Mouse (Mus musculus): Measurements from ENCODE around the gene Gpatch11. TPM values are rescaled to one million over a fixed set of nuclear protein-coding genes. Genes with fewer than 3 reads are reported as not detected.
"Not testable (repeated sequence)": the region's sequence is repeated elsewhere in the genome, so short reads cannot be mapped to it uniquely, and the experiment has no call there.

Gpatch11 gene
- 6.2 and 8.9 TPM in 2 replicates for polyA plus RNA-seq (2012; rRNA removed)

- H3K36me3 ChIP-seq (ENCODE audit: control insufficient read depth, insufficient read depth, low read length), result peaks cover 12% of the 10 kb centered on the region
- peak within 1 kb of the TSS; percentile 98 for H3K4me3 ChIP-seq (ENCODE audit: extremely low read depth, insufficient read depth, insufficient read length)
- WGBS, result under 1% methylated on average over 81 of the region's 81 CpGs
- no peaks in the 10 kb centered on the region for H3K27me3 ChIP-seq (ENCODE audit: control insufficient read depth, insufficient read depth, low read length)
- H3K27ac ChIP-seq (ENCODE audit: insufficient read depth, low read length), result peak within 1 kb of the TSS; percentile 90
- H3K4me1 ChIP-seq (ENCODE audit: control insufficient read depth, insufficient read depth, insufficient read length), result no peaks in the 10 kb centered on the region
- no peak for TF ChIP-seq CTCF (IDR thresholded peaks at IDR 0.05; ENCODE audit: extremely low read depth, insufficient read depth, insufficient read length, insufficient replicate concordance)
- peak; percentile 55 for TF ChIP-seq POLR2A (IDR thresholded peaks at IDR 0.05; ENCODE audit: low read depth, low read length)
- DNase-seq (ENCODE audit: low read depth in 1 of 2, low spot score in 2 of 2), result peak; percentile 93 to 98
Measured at GRCm38 (mm10) chr17:78834856-78835835, at the start of gene Gpatch11, which contains the start of gene Heatr5b. Gene Gpatch11 (plus strand): TSS chr17:78835567. Gene Heatr5b (minus strand): TSS chr17:78835364.

- not testable (repeated sequence) for DNase-seq (ENCODE audit: low read depth in 1 of 2, low spot score in 2 of 2); H3K4me3 ChIP-seq (ENCODE audit: extremely low read depth, insufficient read depth, insufficient read length); H3K36me3 ChIP-seq (ENCODE audit: control insufficient read depth, insufficient read depth, low read length); H3K27me3 ChIP-seq (ENCODE audit: control insufficient read depth, insufficient read depth, low read length); H3K27ac ChIP-seq (ENCODE audit: insufficient read depth, low read length); H3K4me1 ChIP-seq (ENCODE audit: control insufficient read depth, insufficient read depth, insufficient read length)
- WGBS, result 72% methylated on average over 3 of the region's 3 CpGs
Measured at GRCm38 (mm10) chr17:78788273-78788672, 47.1 kb upstream of the Gpatch11 start.

- Histone ChIP-seq H3K27ac (ENCODE audit: insufficient read depth, low read length) (no peak overlapping the region), H3K27me3 (ENCODE audit: control insufficient read depth, insufficient read depth, low read length) (no peaks in the 10 kb centered on the region), H3K4me3 (ENCODE audit: extremely low read depth, insufficient read depth, insufficient read length) (no peak overlapping the region), H3K4me1 (ENCODE audit: control insufficient read depth, insufficient read depth, insufficient read length) (no peaks in the 10 kb centered on the region), H3K36me3 (ENCODE audit: control insufficient read depth, insufficient read depth, low read length) (peaks cover 23% of the 10 kb centered on the region)
- WGBS, result 85% methylated on average over 7 of the region's 7 CpGs
- DNase-seq (ENCODE audit: low read depth in 1 of 2, low spot score in 2 of 2), result no peak
- TF ChIP-seq CTCF (IDR thresholded peaks at IDR 0.05; ENCODE audit: extremely low read depth, insufficient read depth, insufficient read length, insufficient replicate concordance) (no peak), POLR2A (IDR thresholded peaks at IDR 0.05; ENCODE audit: low read depth, low read length) (no peak)
Measured at GRCm38 (mm10) chr17:78791068-78791689, 44.2 kb upstream of the Gpatch11 start.

GRCm38 (mm10) chr17:78791690-78792070 is 43.7 kb upstream of the Gpatch11 start:
- DNase-seq (ENCODE audit: low read depth in 1 of 2, low spot score in 2 of 2), result no peak
- WGBS, result 95% methylated on average over 3 of the region's 3 CpGs
- Histone ChIP-seq H3K4me3 (ENCODE audit: extremely low read depth, insufficient read depth, insufficient read length) (no peak overlapping the region), H3K4me1 (ENCODE audit: control insufficient read depth, insufficient read depth, insufficient read length) (no peaks in the 10 kb centered on the region), H3K36me3 (ENCODE audit: control insufficient read depth, insufficient read depth, low read length) (peaks cover 28% of the 10 kb centered on the region), H3K27ac (ENCODE audit: insufficient read depth, low read length) (no peak overlapping the region), H3K27me3 (ENCODE audit: control insufficient read depth, insufficient read depth, low read length) (no peaks in the 10 kb centered on the region)
- TF ChIP-seq POLR2A (IDR thresholded peaks at IDR 0.05; ENCODE audit: low read depth, low read length), result no peak
- TF ChIP-seq CTCF (IDR thresholded peaks at IDR 0.05; ENCODE audit: extremely low read depth, insufficient read depth, insufficient read length, insufficient replicate concordance), result no peak

GRCm38 (mm10) chr17:78792122-78792521 is 43.2 kb upstream of the Gpatch11 start:
- no peak for DNase-seq (ENCODE audit: low read depth in 1 of 2, low spot score in 2 of 2)
- no peak overlapping the region for H3K4me3 ChIP-seq (ENCODE audit: extremely low read depth, insufficient read depth, insufficient read length)
- H3K4me1 ChIP-seq (ENCODE audit: control insufficient read depth, insufficient read depth, insufficient read length), result no peaks in the 10 kb centered on the region
- peaks cover 31% of the 10 kb centered on the region for H3K36me3 ChIP-seq (ENCODE audit: control insufficient read depth, insufficient read depth, low read length)
- TF ChIP-seq CTCF (IDR thresholded peaks at IDR 0.05; ENCODE audit: extremely low read depth, insufficient read depth, insufficient read length, insufficient replicate concordance) (no peak), POLR2A (IDR thresholded peaks at IDR 0.05; ENCODE audit: low read depth, low read length) (no peak)
- WGBS, result 88% methylated on average over 3 of the region's 3 CpGs
- H3K27ac ChIP-seq (ENCODE audit: insufficient read depth, low read length), result no peak overlapping the region
- H3K27me3 ChIP-seq (ENCODE audit: control insufficient read depth, insufficient read depth, low read length), result no peaks in the 10 kb centered on the region

GRCm38 (mm10) chr17:78794390-78794789 is 41.0 kb upstream of the Gpatch11 start:
- Histone ChIP-seq H3K27me3 (ENCODE audit: control insufficient read depth, insufficient read depth, low read length) (no peaks in the 10 kb centered on the region), H3K27ac (ENCODE audit: insufficient read depth, low read length) (no peak overlapping the region), H3K4me3 (ENCODE audit: extremely low read depth, insufficient read depth, insufficient read length) (no peak overlapping the region), H3K4me1 (ENCODE audit: control insufficient read depth, insufficient read depth, insufficient read length) (no peaks in the 10 kb centered on the region), H3K36me3 (ENCODE audit: control insufficient read depth, insufficient read depth, low read length) (peaks cover 35% of the 10 kb centered on the region)
- no peak for DNase-seq (ENCODE audit: low read depth in 1 of 2, low spot score in 2 of 2)
- 85% methylated on average over 5 of the region's 5 CpGs for WGBS
- TF ChIP-seq CTCF (IDR thresholded peaks at IDR 0.05; ENCODE audit: extremely low read depth, insufficient read depth, insufficient read length, insufficient replicate concordance) (no peak), POLR2A (IDR thresholded peaks at IDR 0.05; ENCODE audit: low read depth, low read length) (no peak)

All from spleen, adult 2 months (tissue).